Mouse (Mus musculus) yolk sac, embryonic 10.5 days (tissue): ENCODE results near the gene Aga.
"Not testable (repeated sequence)": the region's sequence is repeated elsewhere in the genome, so short reads cannot be mapped to it uniquely, and the experiment has no call there.

Source experiments
- DNase-seq: peaks from one replicate; pipeline ENCODE4 v3.0.0-alpha.2; 2017; ENCODE audit warnings: low spot score

Gene Aga

DNA sequence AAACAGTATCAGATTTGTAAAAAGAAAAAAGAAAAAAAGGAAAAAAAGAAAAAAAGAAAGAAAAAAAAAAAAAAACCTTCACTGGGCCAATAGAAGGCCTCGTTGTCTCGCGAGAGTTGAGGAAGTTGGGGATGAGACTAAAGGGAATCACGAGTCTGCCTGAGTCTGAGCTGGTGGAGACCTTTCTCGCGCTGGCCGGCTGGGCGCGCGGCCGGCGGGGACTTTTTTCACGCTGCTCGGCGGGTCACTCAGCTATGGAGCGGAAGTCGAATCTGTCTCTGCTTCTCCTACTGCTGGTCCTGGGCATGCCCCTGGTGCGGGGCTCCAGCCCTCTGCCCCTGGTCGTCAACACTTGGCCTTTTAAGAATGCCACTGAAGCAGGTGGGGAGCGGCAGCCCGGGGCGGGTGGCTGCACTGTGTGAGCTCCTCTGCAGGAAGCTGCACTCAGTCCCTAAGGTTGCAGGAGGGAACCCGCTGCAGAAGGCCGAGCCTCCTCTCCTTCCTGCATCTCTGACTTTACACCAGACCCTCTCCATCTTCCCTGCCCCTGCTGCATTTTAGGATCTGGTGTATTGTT lies at the start of gene Aga:
TSS of gene Aga (plus strand) at position 177 of the 577 bp plus-strand sequence.
- peak; percentile 91 for DNase-seq

DNA sequence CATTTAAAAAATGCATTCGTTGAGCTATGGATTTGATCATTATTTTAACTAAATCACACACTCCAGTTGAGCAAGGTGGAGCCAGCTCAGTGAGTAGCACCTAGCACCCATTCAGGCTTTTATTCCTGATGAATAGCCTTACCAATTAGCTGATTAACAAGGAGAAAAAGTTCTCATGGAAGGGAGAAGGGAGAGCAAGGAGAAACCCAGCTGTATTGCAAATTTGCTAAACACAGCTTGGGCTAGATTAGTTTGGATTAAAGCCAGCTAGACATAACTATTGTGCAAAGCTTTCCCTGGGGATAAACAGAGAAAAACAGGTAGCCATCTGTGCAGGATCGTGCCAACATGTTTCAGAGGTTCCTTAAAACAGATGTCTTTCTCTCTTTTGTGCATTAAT lies 22.5 kb upstream of the Aga start:
- no peak for DNase-seq

DNA sequence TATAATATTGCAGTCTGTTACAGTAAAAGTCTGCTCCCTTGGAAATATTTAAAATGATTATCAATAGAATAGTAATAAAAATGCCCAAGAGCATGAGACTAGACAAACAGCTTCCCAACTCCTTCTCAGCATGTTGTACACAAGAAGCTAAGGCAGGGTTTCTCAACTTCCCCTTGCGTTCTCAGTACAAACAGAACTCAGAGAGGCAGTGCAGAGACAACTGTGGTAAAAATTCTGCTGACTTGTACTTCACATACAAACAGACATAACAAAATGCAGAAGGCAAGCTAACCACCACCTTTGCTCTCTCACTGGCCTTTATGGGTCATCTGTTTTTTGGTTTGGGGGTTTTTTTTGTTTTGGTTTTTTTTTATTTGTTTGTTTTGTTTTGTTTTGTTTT lies 15.3 kb upstream of the Aga start:
- DNase-seq, result no peak

DNA sequence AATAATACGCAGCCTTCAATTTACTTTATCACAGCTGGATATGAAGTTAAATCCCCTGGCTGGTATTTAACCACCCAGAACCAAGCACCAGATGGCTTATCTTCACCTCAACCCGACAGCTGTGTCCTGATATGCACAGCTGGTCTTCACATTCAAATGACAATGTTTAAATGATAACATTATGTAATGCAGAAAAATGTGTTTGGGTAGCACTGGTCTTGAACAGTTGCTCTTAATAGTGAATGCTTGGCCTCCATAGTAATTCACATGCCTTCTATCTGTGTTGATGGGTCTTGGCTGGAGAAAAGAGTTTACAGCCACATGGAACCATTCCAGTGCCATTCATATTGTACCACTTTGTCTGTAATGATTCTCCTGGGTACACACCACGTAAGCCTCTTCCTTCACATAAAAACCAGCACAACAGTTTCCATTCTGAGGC lies 14.6 kb upstream of the Aga start:
- DNase-seq, result no peak

DNA sequence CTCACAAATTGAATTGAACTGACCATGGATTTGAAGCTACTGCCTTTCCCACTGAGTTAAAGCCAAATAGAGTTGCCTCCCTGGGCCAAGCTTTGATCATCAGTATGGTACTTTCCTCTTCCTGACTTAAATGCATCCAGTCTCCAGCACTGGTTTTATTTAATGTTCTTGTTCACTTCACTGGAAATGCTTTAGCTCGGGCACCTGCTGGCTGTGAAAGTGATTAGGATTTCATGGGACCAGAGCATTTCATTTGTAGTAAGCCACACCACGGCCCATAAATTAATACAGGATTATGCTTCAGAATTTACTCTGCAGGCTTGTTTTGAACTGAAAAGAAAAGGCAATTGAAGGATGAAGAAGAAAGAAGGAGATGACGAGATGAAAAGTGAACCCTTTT lies 26.5 kb downstream of the Aga start:
- not testable (repeated sequence) for DNase-seq

DNA sequence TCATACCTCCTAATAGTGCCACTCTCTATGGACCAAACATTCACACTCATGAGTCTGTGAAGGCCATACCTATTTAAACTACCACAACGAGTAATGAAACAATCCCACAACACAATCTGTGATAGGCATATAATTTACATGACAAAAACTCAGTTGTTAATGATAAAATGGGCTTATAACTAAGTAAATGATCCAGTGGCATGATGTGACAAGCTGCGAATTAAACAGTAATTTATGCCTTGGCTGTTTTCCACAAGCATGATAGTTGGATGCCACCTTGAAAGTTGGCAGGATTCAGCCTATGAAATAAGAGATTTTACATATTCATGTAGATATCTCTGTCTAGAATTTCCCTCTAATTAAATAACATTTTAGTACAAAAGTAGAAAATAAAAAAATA lies 28.1 kb downstream of the Aga start:
- no peak for DNase-seq

DNA sequence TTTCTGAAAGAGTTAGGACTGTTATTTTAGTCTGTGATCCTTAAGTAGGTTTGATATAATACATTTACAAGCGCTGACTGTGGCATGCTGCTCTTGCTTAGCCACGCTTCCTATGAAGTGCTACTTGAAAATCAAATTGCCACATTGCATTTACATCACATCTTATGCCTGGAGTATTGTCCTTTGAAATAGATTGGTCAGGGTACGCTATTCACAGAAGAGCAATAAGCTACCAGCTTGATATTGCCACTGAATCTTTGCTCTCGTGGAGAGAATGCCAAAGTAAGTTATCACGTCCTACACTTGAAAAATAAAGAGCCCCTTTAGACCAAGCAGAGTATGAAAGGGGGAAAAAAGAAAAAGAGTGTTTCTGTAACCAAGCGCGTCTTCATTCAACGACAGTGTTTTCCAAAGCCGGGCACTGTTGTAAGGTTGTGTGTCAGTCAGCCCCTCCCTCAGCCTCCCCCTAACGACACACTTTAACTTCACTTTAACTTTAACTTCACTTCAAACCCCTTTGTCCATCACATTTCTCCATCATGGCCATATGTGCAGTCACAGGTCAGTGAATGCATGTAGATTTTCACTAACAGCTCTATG lies 51.0 kb downstream of the Aga start:
- no peak for DNase-seq

DNA sequence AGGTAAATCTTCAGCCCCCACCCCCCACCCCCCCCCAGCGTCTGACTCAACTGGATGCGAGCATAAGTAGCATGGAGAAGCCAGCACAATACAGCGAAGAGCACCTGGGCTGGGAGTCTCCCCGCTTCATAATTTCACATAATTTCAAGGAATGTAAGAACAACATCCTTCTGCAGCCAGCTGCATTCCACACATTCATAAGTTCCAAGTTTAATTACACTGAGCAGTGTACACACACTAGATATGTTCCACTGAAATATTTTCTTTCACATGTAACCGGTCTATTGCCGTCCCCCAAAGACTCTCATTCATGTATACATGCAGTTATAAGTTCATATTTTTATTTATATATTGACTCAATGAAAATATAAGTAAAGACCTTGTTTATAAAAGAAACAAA lies 54.7 kb downstream of the Aga start:
- no peak for DNase-seq
